Mouse (Mus musculus) cerebellum, adult 8-10 months (tissue): ENCODE results near the gene Olfr1280.
"Not testable (repeated sequence)": the region's sequence is repeated elsewhere in the genome, so short reads cannot be mapped to it uniquely, and the experiment has no call there.

ENCODE experiments used
- DNase-seq: peaks from one replicate; pipeline ENCODE4 v3.0.0; 2022

The Olfr1280 gene

GRCm38 (mm10) chr2:111313717-111314116 is at the start of gene Olfr1280:
Gene Olfr1280, plus strand, starts transcription at chr2:111314017.
- no peak for DNase-seq

- DNase-seq = no peak
Measured at GRCm38 (mm10) chr2:111274006-111274405, 39.8 kb upstream of the Olfr1280 start, which contains the start of gene Olfr1277. Gene Olfr1277, minus strand, starts transcription at chr2:111274106.

- DNase-seq = no peak
Measured at GRCm38 (mm10) chr2:111289836-111290235, 24.0 kb upstream of the Olfr1280 start, which contains the start of gene Olfr1278. Gene Olfr1278, plus strand, starts transcription at chr2:111290136.

- no peak for DNase-seq
Measured at GRCm38 (mm10) chr2:111298541-111298940, 15.3 kb upstream of the Olfr1280 start.

- no peak for DNase-seq
Measured at GRCm38 (mm10) chr2:111300374-111300773, 13.4 kb upstream of the Olfr1280 start, which contains the start of gene Olfr1279. Gene Olfr1279, plus strand, starts transcription at chr2:111300635.

- no peak for DNase-seq
Measured at GRCm38 (mm10) chr2:111326220-111326619, 12.4 kb downstream of the Olfr1280 start, which contains the start of gene Olfr1281. Gene Olfr1281, plus strand, starts transcription at chr2:111326520.

GRCm38 (mm10) chr2:111333721-111334120 is 19.9 kb downstream of the Olfr1280 start:
- DNase-seq = not testable (repeated sequence)

- no peak for DNase-seq
Measured at GRCm38 (mm10) chr2:111335976-111336375, 22.2 kb downstream of the Olfr1280 start, which contains the start of gene Olfr1282. Gene Olfr1282, minus strand, starts transcription at chr2:111336076.

- DNase-seq = no peak
Measured at GRCm38 (mm10) chr2:111366490-111366889, 52.7 kb downstream of the Olfr1280 start, which contains the start of gene Olfr1283. Gene Olfr1283, plus strand, starts transcription at chr2:111366790.

GRCm38 (mm10) chr2:111375222-111375621 is 61.4 kb downstream of the Olfr1280 start, which contains the start of gene Olfr1284:
Gene Olfr1284, plus strand, starts transcription at chr2:111375522.
- no peak for DNase-seq
